Mouse (Mus musculus): ENCODE measurements at regions not wholly inside any gene's neighbourhood (a gene's known extent, or its start where the extent isn't known, plus 50 kb on each side); places are given as distances from the start of the nearest gene placed in this dataset.

DNA sequence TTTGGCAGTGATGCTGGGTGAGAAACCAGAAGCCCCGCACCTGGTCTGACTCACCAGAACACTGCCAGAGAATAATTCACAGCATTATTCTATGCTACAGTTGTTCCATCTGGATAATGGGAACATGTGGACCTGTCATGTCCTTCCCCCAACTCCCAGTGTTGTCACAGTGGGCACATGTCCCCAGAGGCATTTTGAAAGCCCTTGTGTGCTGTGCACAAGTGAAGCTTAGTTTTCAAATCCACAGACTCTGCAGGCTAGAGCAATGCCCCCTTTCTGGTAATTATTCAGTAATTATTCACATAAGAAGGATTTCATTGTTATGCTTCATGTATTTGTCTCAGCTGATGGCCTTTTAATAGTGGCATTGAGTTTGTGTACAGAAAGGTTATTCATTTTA is 146.7 kb downstream of the Slc4a3 start:
- DNase-seq (ENCODE audit: low read depth) = no peak

DNA sequence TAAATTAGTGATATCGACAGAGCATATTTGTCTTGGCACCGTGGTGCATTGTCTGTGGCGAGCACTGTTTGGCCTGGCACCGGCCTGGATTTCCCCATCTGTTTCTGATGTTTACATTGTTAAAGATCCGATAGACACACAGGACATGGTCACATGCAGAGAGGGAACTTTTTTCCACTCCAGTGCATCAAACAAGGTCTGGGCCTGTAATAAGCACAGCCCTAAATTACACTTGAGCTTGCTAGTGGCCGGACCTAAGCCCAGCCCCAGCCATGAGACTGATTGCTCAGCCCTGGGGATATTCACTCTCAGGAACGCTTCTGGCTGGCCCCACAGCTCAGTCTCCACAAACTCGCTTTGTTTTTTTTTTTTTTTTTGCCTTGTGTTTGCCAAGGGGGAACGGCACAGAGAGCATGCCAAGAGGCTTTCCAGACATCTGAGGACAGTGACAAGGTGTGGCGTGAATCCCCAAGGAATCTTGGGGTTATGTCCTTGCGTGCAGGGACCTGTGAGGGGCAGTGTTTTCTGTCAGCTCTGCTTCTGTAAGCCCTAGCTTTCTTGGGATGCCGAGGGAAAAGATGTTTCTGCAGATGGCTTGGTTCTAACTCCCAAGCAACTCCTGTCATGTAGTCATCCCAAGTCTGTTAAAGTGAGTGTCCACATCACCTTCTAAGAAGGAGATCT is 147.3 kb downstream of the Slc4a3 start:
- no peak for DNase-seq (ENCODE audit: low read depth)

DNA sequence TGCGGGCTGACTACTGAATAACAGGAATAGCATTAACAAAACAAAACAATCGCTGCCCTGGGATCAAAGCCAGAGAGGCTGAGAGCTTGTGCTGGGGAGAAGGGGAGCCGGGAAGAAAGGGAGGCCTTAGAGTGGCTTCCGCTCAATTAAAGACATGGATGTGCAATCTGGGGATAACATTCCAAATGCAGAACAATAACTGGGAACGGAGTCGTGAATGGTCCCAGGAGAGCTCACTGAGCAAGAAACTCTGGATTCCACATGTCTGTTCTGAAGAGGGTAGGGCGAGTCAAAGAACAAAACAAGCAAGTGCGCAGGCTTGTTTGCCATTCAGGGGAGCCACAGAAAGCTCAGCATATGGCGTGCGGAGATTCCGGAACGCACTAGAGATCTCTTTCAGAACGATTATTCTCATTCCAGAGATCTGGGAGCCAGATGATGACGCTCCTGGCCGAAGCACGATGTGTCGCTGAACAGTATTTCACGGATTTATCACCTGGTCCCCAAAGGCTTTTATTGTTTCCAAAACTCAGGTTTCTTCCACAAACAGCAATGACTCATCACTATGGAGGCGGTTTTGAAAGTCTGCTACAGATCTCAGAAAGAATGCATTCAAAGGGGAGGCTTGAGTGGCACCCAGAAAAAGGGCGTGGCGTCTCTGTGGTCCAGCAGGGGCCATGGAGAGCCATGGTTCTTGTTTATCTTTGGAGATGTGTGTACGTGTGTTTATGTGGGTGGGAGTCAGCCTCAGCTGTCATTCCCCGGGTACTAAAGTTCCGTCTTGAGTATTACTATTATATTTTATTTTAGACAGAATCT is 159.0 kb downstream of the Slc4a3 start:
- no peak for DNase-seq (ENCODE audit: low read depth)

DNA sequence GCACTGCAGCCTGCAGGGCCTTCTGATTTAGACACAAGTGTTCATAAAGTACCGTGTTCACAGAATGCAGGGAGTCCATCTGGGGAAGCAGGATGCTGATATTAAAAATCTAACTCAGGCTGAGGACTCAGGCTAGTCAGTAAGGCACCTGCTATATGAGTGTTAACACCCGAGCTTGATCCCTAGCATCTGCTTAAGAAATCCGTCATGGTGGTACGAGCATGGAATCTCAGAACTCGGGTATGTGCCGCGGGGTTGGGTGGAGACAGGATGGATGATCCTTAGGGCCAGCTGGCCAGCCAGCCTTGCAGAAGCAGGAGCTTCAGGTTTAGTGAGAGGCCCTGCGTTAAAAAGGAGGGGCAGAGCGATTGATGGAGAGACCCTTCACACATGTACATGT is 160.1 kb downstream of the Slc4a3 start:
- no peak for DNase-seq (ENCODE audit: low read depth)

DNA sequence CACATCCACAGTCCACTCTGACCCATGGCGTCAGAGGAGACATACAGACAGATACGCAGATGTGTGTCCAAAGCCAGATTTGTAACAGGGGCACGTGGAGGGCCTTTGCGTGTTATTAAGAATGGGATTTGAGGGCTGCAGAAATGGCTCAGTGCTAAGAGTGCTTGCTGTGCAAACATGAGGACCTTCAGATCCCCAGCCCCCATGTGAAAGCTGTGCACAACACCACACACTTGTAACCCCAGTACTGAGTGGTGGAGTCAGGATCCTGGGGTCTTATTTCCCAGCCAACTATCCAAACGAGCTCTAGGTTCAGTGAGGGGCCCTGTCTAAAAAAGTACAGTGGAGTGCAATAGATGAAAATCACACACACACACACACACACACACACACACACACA is 177.4 kb downstream of the Slc4a3 start:
- DNase-seq (ENCODE audit: low read depth) = no peak

DNA sequence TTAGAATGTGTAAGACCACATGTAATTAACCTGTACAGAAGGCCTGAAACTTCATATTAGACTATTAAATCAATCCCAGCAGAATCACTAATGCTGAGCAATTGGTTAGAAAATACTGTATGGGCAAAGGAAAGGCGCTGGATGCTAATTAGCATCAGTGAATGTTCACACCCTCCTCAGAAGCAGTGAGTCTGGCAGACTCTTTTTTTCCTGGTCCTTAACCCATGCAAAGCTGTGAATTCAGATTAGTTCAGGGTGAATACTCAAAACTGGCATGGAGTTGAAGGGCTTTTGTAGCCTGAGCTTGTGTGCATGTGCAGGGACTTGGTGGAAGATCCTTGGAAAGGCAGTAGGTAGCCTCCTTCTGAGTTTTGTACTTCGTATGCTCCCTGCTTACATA is 179.3 kb downstream of the Slc4a3 start:
- no peak for DNase-seq (ENCODE audit: low read depth)

DNA sequence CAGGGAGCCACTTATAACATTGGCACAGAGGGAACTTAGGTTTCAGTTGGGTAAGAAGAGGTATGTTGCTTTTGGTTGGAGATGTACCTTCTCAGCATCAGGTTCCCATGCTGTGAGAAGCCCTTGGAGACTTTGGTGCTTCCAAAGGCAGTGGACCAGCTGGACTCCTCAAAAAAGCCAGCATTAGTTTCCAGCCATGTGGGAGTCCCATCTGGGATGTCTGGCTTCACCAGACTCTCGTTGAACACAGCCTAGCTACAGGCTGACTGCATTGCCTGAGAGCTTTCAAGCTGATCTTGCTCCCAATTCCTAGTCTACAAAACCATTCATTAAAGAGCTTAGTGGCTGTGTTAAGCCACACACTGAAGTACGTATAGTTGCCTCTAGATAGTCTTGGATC is 182.8 kb downstream of the Slc4a3 start:
- no peak for DNase-seq (ENCODE audit: low read depth)

DNA sequence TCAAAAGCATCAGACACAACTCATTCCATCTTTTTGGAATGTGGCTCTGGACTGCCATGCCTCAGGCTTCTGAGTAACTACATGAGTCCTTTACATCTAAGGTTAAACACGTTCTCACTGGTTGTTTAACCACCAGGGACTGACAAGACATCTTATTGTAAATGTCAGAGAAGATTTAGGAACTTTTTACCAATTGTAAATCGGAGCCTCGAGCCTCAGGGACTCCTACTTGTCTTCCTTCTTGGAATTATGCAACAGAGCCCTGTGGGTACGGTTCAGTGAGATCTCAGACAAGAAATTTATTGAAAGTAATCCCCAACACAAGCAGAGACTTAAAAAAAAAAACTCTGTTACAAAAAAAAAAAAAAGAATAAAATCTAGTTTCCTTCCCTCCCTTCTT is 187.7 kb downstream of the Slc4a3 start:
- DNase-seq (ENCODE audit: low read depth) = no peak

DNA sequence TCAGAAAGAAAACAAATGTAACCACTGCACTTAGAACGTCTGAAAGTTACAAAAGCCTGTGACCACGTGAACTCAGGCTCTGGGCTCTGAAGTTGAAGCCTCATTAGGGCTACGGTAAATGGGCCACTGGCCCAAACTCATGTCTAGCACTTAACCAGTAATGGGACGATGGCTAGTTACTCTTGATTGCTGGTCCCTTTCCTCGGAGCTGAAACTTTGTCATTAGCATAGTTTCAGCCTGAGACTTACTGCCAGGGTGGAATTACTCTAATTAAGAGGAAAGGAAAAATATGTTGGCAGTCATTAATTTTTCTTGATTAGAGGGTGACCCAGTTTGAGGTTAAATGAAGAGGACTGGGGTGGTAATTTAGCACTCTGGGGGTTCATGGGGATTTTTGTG is 192.6 kb downstream of the Slc4a3 start:
- no peak for DNase-seq (ENCODE audit: low read depth)

DNA sequence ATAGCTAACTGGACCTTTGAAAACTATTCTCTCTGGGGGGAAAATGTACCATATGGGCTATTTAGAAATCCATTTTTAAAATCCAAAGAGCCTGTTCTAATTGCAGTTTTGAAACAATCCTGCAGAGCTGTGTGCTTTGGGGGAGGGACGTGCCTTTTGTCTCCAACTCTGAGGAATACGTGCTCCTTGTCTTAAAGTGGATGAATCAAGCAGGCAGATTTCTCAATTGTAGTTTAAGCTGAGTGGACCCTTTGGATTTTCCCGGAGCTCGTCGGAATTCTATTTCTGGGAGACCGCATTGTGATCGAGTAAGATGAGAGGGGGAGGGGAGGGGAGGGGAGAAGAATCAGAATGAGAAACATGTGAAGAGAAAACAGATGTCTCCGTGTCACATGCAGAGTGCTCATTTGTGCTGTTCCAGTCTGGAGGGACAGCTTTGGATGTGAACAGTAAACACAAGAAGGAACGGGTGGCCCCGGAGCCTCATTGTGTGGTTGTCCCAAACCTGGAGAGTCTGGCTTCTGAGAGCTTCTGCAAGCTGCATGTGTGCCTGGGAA is 203.7 kb downstream of the Slc4a3 start:
- DNase-seq (ENCODE audit: low read depth) = no peak

DNA sequence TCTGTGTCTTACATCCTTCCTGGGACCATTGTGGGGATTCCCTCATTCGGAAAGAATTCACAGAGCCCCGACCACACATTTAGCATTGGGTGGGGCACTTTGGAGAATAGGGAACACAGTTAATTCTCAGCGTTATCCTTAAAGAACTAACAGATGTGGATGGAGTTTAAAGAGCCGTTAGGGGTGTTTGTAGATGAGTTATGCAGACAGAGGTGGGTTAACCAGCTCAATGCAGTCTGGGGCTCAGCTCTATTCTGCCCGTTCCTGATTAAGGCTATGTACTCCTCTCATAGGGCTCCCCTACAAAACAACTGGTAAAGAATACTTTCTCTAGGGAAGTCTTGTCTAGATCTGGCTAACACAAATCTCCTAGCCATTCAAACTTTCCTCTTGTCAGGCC is 226.1 kb downstream of the Slc4a3 start:
- DNase-seq (ENCODE audit: low read depth) = no peak

DNA sequence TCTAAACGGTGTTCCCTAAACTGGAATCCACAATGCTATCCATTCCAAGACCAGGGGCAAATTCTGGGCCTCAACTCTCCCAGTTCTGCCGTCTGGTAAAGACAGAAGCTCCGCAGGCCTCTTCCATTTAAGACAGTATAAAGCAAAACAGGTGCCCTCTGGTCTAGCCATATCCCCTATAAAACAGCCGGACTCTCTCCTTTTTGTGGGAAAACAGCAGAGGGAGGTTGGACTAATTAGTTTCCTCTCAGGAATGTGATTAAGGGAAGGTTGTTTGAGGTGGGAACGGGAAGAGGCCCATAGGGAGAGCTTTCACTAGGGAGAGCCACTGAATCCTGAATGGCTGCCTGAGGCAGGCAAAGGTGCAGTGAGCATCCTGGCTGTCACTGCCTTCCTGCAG is 226.9 kb downstream of the Slc4a3 start:
- DNase-seq (ENCODE audit: low read depth) = no peak

DNA sequence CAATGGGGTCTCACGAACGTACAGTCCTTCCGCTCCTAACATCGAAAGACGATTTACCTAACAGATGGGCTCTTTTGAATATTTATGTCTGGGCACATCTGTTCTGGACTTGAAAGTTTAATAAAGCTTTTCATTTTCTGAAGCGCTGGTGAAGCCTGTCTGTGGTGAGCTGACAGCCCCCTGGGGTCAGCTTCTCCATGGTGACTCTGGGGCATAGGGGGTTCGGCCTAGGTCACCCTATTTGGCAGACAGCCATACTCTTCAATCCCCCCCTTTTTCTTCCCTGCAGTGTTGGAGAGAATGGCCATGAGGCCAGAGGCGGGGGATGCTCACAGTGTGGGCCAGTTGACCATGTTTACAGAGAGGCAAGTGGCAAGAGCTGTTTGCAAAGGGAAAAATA is 232.8 kb downstream of the Slc4a3 start:
- DNase-seq (ENCODE audit: low read depth) = no peak

DNA sequence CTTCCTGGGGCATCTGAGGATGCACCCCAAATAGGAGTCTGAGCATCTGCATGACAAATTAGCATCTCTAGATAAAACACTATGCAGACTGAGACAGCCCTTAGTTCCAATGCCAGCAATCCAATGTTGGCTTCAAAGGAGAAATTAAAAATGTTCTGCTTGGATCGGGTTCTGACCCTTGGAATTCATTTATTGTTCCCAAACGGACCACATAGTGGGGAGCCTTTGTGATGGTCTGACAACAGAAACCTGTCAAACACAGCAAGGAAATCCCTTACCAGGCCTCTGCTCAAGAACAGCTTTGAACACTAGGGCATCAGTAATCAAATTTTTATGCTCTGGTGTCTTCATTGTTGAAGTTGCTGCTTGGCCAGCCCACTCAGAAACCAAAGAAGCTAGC is 237.1 kb downstream of the Slc4a3 start:
- no peak for DNase-seq (ENCODE audit: low read depth)

DNA sequence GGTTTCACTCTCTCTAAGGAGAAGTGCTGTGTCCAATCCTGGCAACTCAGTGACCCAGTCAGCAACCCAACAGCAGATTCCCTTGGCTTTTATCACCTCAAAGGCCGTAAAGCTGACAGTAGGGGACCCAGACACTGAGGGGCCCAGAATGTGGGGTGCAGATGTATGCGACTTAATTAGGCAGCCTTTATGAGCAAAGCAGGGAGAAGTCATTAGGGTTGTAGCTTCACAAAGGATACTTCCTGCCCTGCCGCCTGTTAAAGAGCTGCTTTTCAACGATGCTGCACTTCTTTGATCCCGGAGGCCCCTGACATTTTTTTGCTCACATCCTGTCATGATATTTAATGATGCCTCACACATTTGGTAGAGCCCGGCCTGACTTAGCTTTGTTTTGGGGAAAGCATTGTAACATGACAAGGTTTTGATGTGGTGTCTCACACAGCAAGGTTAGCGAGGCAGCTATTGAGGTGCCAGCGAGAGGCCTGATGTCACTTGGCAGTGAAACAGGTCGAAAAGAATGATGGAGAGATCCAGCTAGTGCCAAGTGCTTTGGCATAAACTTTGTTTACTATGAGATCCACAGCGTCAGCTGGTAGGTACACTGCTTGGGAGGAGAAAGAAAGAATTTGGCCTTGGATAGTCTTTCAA is 240.2 kb downstream of the Slc4a3 start:
- no peak for DNase-seq (ENCODE audit: low read depth)

DNA sequence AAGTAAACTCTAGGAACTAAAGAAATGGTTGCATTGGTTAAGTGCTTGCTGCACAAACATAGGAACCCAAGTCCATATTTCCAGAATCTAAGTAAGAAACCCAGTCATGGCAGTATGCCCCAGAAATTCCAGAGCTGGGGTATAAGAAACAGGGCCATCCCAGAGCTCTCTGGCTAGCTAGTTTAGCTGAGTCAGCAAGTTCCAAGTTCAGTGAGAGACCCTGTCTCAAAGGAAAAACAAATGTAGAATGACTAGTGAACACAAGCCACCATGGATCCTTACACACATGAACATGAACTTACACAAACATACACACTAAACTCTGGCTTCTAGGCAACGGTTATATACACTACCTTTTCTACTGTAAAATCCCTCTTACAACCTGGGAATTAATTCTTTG is 245.4 kb downstream of the Slc4a3 start:
- DNase-seq (ENCODE audit: low read depth) = no peak

DNA sequence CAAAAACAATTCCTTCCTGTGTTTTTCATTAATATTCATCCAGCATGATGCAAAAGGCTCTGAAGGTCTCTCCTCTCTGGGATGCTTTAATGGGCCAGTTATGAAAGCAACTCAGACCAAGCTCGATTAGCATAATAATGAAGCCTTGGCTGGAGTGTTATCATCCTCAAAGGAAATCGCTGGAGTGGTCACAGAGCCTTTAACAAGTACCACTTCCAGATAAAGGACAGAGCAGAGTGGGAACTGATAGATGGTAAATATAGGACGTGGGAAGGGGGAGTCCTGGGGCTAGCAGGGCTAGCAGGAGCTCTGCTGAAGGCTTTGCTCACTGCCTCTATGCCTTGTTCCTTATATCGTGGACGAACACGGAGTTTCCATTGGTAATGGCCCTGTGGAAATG is 251.7 kb downstream of the Slc4a3 start:
- DNase-seq (ENCODE audit: low read depth) = no peak

DNA sequence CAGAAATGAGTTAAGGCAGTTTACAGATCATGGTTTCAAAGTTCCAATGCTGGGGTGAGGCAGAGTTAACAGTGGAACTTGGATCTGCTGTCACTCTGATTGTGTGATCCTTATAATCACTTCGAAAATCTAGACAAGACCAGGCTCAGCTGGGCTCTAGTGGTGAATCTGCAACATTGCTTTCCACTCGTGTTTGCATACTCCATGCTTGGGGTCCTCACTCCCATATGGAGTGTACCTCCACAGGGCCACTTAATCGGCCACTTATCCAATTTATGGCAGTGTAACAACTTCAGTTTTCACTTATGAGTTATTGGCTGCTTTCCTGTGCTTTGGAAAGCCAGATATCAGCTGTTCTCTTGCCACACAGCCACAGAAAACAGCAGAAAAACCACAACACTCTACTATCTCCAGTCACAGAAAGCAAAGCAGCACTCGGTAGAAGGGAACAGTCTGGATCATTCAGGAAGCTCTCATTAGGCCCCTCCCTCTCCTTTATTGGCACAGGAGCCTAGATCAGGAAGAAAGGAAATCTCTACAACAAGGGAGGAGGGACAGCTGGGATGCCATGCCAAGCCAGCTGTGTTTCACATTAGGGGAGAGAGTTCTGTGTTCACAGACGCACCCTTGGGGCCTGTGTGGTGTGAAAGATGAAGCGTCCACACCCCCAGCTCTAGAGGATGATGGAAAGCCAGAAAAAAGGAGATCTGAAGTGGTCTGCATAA is 252.5 kb downstream of the Slc4a3 start:
- no peak for DNase-seq (ENCODE audit: low read depth)

DNA sequence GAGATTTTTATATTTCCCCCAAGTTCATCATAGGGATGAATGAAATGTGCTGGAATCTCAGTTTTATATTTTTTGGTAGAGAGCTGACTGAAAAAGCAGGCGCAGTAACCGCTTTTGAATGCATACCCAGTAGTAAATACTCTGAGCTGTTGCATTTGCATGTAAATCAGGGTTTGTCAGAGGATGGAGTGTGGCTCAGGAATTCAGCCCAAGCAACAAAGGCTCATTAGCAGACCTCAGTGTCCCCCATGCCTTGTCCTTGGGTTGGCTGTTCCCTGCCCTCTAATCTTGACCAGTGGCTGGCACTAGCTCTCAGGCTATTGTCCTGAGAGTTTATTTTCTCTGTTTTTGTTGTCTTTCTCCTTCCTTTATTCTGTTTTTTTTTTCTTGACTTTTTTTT is 258.4 kb downstream of the Slc4a3 start:
- DNase-seq (ENCODE audit: low read depth) = no peak

DNA sequence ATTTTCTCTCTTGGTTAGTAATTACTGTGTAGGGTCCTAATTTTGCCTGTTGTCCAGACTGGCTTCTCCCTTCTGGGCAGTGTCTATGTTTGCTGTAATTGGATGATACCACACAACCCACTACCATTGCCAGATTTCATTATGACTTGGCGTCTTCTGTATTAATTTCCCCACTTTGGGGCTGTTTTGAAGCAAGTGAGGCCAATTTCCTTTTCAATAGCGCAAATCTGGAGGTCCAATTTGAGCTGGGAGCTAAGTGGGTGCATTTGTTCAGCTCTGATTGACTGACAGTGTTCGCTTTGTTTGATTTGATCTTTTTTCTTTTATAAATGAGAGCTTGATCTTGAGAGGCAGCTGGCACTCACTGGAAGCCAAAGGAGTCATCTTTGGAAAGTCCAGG is 266.4 kb downstream of the Slc4a3 start:
- no peak for DNase-seq (ENCODE audit: low read depth)

DNA sequence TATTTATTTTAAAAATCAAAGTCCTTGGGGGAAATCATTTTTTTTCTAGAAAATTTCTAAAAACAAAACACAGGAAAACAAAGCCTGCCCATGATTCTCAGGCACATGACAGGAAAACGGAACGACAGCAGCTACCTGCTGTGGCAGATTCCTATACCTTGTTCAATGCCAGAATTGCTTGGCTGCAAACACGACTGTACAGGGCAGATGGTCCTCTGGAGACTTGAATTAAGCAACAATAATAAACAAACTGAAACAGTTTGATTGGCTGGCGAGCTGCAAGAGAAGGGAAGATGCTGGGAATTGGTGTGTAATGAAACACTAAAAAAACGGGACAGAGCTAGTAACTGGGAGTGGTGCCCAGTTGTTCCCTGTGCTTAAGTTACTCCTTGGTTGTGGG is 280.1 kb downstream of the Slc4a3 start:
- DNase-seq (ENCODE audit: low read depth) = no peak

DNA sequence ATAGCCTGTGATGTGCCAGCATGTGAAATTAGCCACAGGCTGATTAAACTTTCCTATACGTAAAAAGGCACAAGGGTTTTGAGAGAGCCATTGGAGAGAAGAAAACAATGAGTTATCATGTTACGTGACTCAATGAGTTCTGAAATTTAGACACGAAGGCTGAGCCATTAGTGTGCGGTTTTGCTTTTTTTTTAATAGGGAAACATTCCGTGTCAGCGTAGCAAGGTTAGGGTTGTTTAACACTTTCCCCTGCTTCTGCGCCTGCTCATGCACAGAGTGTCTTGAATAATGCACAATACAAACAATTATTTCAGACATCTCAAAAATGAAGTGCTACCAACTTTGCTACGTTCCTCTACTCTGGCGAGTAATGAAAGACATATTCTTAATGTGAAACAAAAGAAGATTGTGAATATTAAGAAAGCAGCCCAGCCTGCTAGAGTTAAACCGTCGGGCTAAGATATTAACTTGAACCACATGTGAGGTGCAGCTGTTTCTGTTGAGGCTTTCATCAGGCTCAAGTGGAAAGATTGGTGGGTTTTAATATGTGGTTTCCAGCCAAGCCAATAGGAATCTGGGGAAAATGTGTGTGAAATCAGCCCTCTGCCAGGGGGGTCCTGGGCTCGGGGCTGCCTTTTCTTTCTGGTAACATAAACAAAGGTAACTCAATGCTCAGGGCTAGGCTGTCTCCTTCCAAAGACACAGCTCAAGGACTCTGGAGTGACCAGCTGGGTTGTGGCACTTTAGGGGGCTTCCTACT is 287.2 kb downstream of the Slc4a3 start:
- no peak for DNase-seq (ENCODE audit: low read depth)

Measured in naive thymus-derived CD4-positive, alpha-beta T cell, adult 2 months (primary cell).